ENCODE assay signal across 8 mouse cellular contexts in genomic region chr8:119440250-119440951, GRCm38 (mm10). TPM values are rescaled to one million over a fixed set of nuclear protein-coding genes. Genes with fewer than 3 reads are reported as not detected.
DNase-seq lines count a peak whose midpoint lies in the region; ATAC-seq lines count a peak whose summit lies in the region.

No protein-coding gene starts in this region.

- H3K9me3 ChIP-seq in midbrain, embryonic 11.5 days (ENCODE audit: control insufficient read depth, low read length) = no peaks in the 10 kb centered on the region
- no peaks in the 10 kb centered on the region for H3K9me3 ChIP-seq in midbrain, embryonic 16.5 days (replicated peaks; ENCODE audit: control insufficient read depth, low read length, poor library complexity, severe bottlenecking)
- H3K9me3 ChIP-seq in hindbrain, embryonic 13.5 days = no peaks in the 10 kb centered on the region
- H3K9me3 ChIP-seq in megakaryocyte, embryonic 14.5 days = no peaks in the 10 kb centered on the region

- WGBS in midbrain, embryonic 11.5 days = 13% methylated on average over 16 of the region's 16 CpGs
- WGBS in midbrain, embryonic 16.5 days = 14% methylated on average over 16 of the region's 16 CpGs
- 11% methylated on average over 16 of the region's 16 CpGs for WGBS in hindbrain, embryonic 13.5 days

- peaks cover 4% of the 10 kb centered on the region; the same call in 1 of the 2 replicates for H3K27me3 ChIP-seq in midbrain, embryonic 11.5 days (ENCODE audit: control insufficient read depth, insufficient read depth, low read length)
- no peaks in the 10 kb centered on the region for H3K27me3 ChIP-seq in midbrain, embryonic 16.5 days (ENCODE audit: control insufficient read depth, insufficient read depth, low read depth, low read length)
- H3K27me3 ChIP-seq in hindbrain, embryonic 13.5 days = peaks cover 26% of the 10 kb centered on the region
- H3K27me3 ChIP-seq in megakaryocyte, embryonic 14.5 days (replicated peaks) = peaks cover 40% of the 10 kb centered on the region

- no peak overlapping the region for H3K27ac ChIP-seq in midbrain, embryonic 11.5 days (ENCODE audit: low read depth, low read length)
- H3K27ac ChIP-seq in midbrain, embryonic 16.5 days (ENCODE audit: low read length) = no peak overlapping the region
- peak overlapping the region; percentile 48; the same call in 1 of the 2 replicates for H3K27ac ChIP-seq in hindbrain, embryonic 13.5 days

- H3K36me3 ChIP-seq in midbrain, embryonic 11.5 days (ENCODE audit: control insufficient read depth, insufficient read depth, low read length) = no peaks in the 10 kb centered on the region
- H3K36me3 ChIP-seq in midbrain, embryonic 16.5 days (ENCODE audit: control insufficient read depth, insufficient read depth, low read length) = no peaks in the 10 kb centered on the region
- no peaks in the 10 kb centered on the region for H3K36me3 ChIP-seq in hindbrain, embryonic 13.5 days
- H3K36me3 ChIP-seq in megakaryocyte, embryonic 14.5 days (replicated peaks; ENCODE audit: low read length) = peaks cover 31% of the 10 kb centered on the region

- DNase-seq in midbrain, embryonic 11.5 days (ENCODE audit: low spot score, missing footprints) = peak; percentile 98
- DNase-seq in cerebellum, adult 9-11 months = peak; percentile 45
- peak; percentile 57 for DNase-seq in frontal cortex, postnatal 36 days (ENCODE audit: low spot score in 2 of 2)
- DNase-seq in left cerebral cortex, postnatal 25 days (ENCODE audit: low spot score in 2 of 2) = peak; percentile 52 to 68
- DNase-seq in spleen, adult 18-20 months = peak; percentile 21 to 49

- H3K4me2 ChIP-seq in midbrain, embryonic 11.5 days = peak overlapping the region; percentile 2; the same call in 1 of the 2 replicates
- H3K4me2 ChIP-seq in midbrain, embryonic 16.5 days (ENCODE audit: low read length) = no peak overlapping the region
- peak overlapping the region; percentile 10; the same call in 1 of the 2 replicates for H3K4me2 ChIP-seq in hindbrain, embryonic 13.5 days

- H3K9ac ChIP-seq in midbrain, embryonic 11.5 days (ENCODE audit: low read length) = no peak overlapping the region
- no peak overlapping the region for H3K9ac ChIP-seq in midbrain, embryonic 16.5 days (ENCODE audit: low read depth, low read length)
- peak overlapping the region; percentile 9; the same call in 1 of the 2 replicates for H3K9ac ChIP-seq in hindbrain, embryonic 13.5 days

- H3K4me1 ChIP-seq in midbrain, embryonic 11.5 days (ENCODE audit: control insufficient read depth, insufficient read depth, low read length) = peaks cover 3% of the 10 kb centered on the region
- H3K4me1 ChIP-seq in midbrain, embryonic 16.5 days (ENCODE audit: control insufficient read depth, insufficient read depth, low read length) = no peaks in the 10 kb centered on the region; the same call in 1 of the 2 replicates
- peaks cover 31% of the 10 kb centered on the region for H3K4me1 ChIP-seq in hindbrain, embryonic 13.5 days (replicated peaks)
- H3K4me1 ChIP-seq in megakaryocyte, embryonic 14.5 days = peaks cover 64% of the 10 kb centered on the region

- intact Hi-C loops in left cerebral cortex, postnatal 25 days (cut with DNase I) = loop anchor here (10.0 kb wide), 1 partner anchor 334 kb away; the partner anchor contains the start of gene Tldc1

- peak; percentile 77 for ATAC-seq in midbrain, embryonic 11.5 days (ENCODE audit: low FRiP score)
- no peak for ATAC-seq in midbrain, embryonic 16.5 days
- no peak for ATAC-seq in hindbrain, embryonic 13.5 days (ENCODE audit: low FRiP score)

- no peak overlapping the region for H3K4me3 ChIP-seq in midbrain, embryonic 11.5 days (ENCODE audit: low read depth, low read length)
- no peak overlapping the region for H3K4me3 ChIP-seq in midbrain, embryonic 16.5 days (ENCODE audit: low read depth, low read length)
- no peak overlapping the region for H3K4me3 ChIP-seq in hindbrain, embryonic 13.5 days
- H3K4me3 ChIP-seq in megakaryocyte, embryonic 14.5 days (replicated peaks) = peak overlapping the region; percentile 51

RNA-seq across cellular contexts. Expression of gene Necab2, which starts 6.1 kb away (rescaled TPM):
- polyA plus RNA-seq in midbrain, embryonic 11.5 days (2014; fragmentation: Nextera tagmentation; extraction: Ambion mirVana) = 18.9 and 20.3 TPM in 2 replicates
- polyA plus RNA-seq in midbrain, embryonic 16.5 days (2015; fragmentation: Nextera tagmentation; extraction: Ambion mirVana) = 65.7 and 85.9 TPM in 2 replicates
- polyA plus RNA-seq in hindbrain, embryonic 13.5 days (2015; fragmentation: Nextera tagmentation; extraction: Ambion mirVana) = 34.5 and 36.4 TPM in 2 replicates
- 10 to 100 TPM; 59.0 to 73.8 TPM for total RNA-seq in left cerebral cortex, postnatal 25 days (2021)
- not detected in 2 replicates for polyA plus RNA-seq in megakaryocyte, embryonic 14.5 days (2012; ENCODE audit: insufficient read depth, low replicate concordance)

RNA-seq across cellular contexts. Expression of gene Osgin1, which starts 6.5 kb away (rescaled TPM):
- polyA plus RNA-seq in midbrain, embryonic 11.5 days (2014; fragmentation: Nextera tagmentation; extraction: Ambion mirVana) = 0.21 and 0.26 TPM in 2 replicates
- 0.45 TPM in 2 replicates for polyA plus RNA-seq in midbrain, embryonic 16.5 days (2015; fragmentation: Nextera tagmentation; extraction: Ambion mirVana)
- polyA plus RNA-seq in hindbrain, embryonic 13.5 days (2015; fragmentation: Nextera tagmentation; extraction: Ambion mirVana) = 0.08 and 0.28 TPM in 2 replicates
- total RNA-seq in left cerebral cortex, postnatal 25 days (2021) = 1 to 10 TPM in 1 of 2 experiments, under 1 TPM in 1; 0.55 to 1.0 TPM
- polyA plus RNA-seq in megakaryocyte, embryonic 14.5 days (2012; ENCODE audit: insufficient read depth, low replicate concordance) = 6.3 and 11.2 TPM in 2 replicates

RNA-seq across cellular contexts. Expression of gene Mlycd, which starts 45.7 kb away (rescaled TPM):
- polyA plus RNA-seq in midbrain, embryonic 11.5 days (2014; fragmentation: Nextera tagmentation; extraction: Ambion mirVana) = 11.3 and 11.6 TPM in 2 replicates
- polyA plus RNA-seq in midbrain, embryonic 16.5 days (2015; fragmentation: Nextera tagmentation; extraction: Ambion mirVana) = 13.9 and 15.0 TPM in 2 replicates
- polyA plus RNA-seq in hindbrain, embryonic 13.5 days (2015; fragmentation: Nextera tagmentation; extraction: Ambion mirVana) = 14.1 and 14.8 TPM in 2 replicates
- total RNA-seq in left cerebral cortex, postnatal 25 days (2021) = 10 to 100 TPM; 28.6 to 30.3 TPM
- polyA plus RNA-seq in megakaryocyte, embryonic 14.5 days (2012; ENCODE audit: insufficient read depth, low replicate concordance) = 25.3 and 39.1 TPM in 2 replicates

Comparison
In these comparisons a context has a peak if more than half of its experiments do, and no peak if none do; other contexts are left out.
1. DNase-seq: peak in every context shown above with its lines; median percentile 98 in midbrain, embryonic 11.5 days; 60 in left cerebral cortex, postnatal 25 days; 57 in frontal cortex, postnatal 36 days; 45 in cerebellum, adult 9-11 months; 35 in spleen, adult 18-20 months.
2. RNA of gene Necab2, which starts 6.1 kb away (polyA plus RNA-seq): 65.7 to 85.9 TPM in midbrain, embryonic 16.5 days, 34.5 to 36.4 TPM in hindbrain, embryonic 13.5 days and 18.9 to 20.3 TPM in midbrain, embryonic 11.5 days; not detected in megakaryocyte, embryonic 14.5 days; every median in the first group is over 10 times any median in the second.